Mouse (Mus musculus) hindbrain, embryonic 13.5 days (tissue): ENCODE results near the gene Vmn1r203. TPM values are rescaled to one million over a fixed set of nuclear protein-coding genes. Genes with fewer than 3 reads are reported as not detected.
"Not testable (repeated sequence)": the region's sequence is repeated elsewhere in the genome, so short reads cannot be mapped to it uniquely, and the experiment has no call there.

Experiments used
- ATAC-seq: fragments of 200-750 bp; cut with Nextera tagmentation; 2 replicates; pipeline ENCODE4 v1.8.0; 2017; ENCODE audit warnings: moderate TSS enrichment; ENCODE audit not compliant: low FRiP score
- H3K27ac ChIP-seq: fragments of 300-500 bp; sonication (generic); 2 replicates; pipeline ENCODE4 v1.5.1; 2015; ENCODE audit warnings: inconsistent platforms, mild to moderate bottlenecking, moderate library complexity
- H3K27me3 ChIP-seq: fragments of 300-500 bp; sonication (generic); 2 replicates; pipeline ENCODE4 v1.6.1; 2015; ENCODE audit warnings: mild to moderate bottlenecking, inconsistent platforms
- H3K36me3 ChIP-seq: fragments of 300-500 bp; sonication (generic); 2 replicates; pipeline ENCODE4 v1.6.1; 2015; ENCODE audit warnings: mild to moderate bottlenecking, inconsistent platforms
- H3K4me1 ChIP-seq: fragments of 300-500 bp; sonication (generic); replicated peaks from 2 replicates; pipeline ENCODE4 v1.6.1; 2015; ENCODE audit warnings: inconsistent platforms
- H3K4me2 ChIP-seq: fragments of 300-500 bp; sonication (generic); 2 replicates; pipeline ENCODE4 v1.6.1; 2015; ENCODE audit warnings: inconsistent platforms, mild to moderate bottlenecking, moderate library complexity
- H3K4me3 ChIP-seq: fragments of 300-500 bp; sonication (generic); 2 replicates; pipeline ENCODE4 v1.5.1; 2015; ENCODE audit warnings: mild to moderate bottlenecking, inconsistent platforms
- H3K9ac ChIP-seq: fragments of 300-500 bp; sonication (generic); 2 replicates; pipeline ENCODE4 v1.6.1; 2015; ENCODE audit warnings: mild to moderate bottlenecking, inconsistent platforms
- H3K9me3 ChIP-seq: fragments of 300-500 bp; sonication (generic); 2 replicates; pipeline ENCODE4 v1.6.1; 2016; ENCODE audit warnings: inconsistent platforms
- WGBS: fragments of 180-500 bp; shearing (Covaris S2); methylation state at CpG from one replicate; pipeline ENCODE4 v1.1.7; 2015; 5-methylcytosine and 5-hydroxymethylcytosine counted together
- polyA plus RNA-seq: library from polyadenylated mRNA; unstranded; fragments of >200 nt; fragmentation: Nextera tagmentation; extraction: Ambion mirVana; gene quantifications from 2 replicates; pipeline ENCODE4 v1.2.1, GENCODE M21; 2015

The Vmn1r203 gene
- polyA plus RNA-seq = not detected in 2 replicates

DNA sequence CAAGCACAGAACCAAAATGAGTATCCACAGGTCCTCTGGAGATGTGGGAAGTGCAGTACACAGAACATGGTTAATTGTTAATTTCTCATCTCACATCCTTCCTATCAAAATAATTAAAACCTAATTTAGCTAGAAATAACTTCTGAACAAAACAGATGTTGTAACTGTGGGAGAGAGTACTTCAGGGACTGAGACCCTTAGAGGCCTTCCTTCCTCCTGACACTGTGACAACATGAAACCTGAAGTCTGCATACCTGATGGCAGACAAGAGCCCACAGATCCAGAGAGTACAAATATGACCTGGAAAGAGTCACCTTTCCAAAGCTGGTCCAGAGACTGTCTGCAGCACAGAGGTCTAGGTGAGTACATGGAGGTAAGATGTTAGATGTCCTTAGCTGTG, at the start of gene Vmn1r203:
TSS of gene Vmn1r203 (plus strand) at position 301 of the 400 bp plus-strand sequence.
- Histone ChIP-seq H3K36me3 (no peaks in the 10 kb centered on the region), H3K9me3 (no peaks in the 10 kb centered on the region), H3K4me2 (no peak within 1 kb of the TSS), H3K4me1 (no peaks in the 10 kb centered on the region), H3K9ac (no peak within 1 kb of the TSS), H3K27me3 (no peaks in the 10 kb centered on the region), H3K4me3 (no peak within 1 kb of the TSS), H3K27ac (no peak within 1 kb of the TSS)
- no peak for ATAC-seq

DNA sequence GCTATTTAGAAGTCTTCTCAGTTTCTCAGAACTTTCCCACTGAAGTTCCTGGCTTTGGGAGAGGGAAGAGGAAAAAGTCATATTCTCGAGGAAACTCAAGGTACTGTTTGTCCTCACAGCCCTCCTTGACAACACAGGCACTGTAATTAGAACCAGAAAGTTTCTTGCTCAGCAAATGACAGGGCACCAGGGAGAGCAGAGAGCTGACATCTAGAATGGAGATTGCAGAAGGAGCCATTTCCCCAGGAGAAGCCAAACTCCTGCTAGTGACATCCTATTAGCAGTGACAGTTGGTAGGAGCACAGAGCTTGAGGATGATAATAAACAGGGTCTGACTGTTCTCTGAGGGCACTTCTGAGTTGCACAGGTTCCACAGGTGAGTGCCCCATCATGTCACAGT, 46.3 kb upstream of the Vmn1r203 start, which contains the start of gene Vmn1r201:
TSS of gene Vmn1r201 (plus strand) at position 301 of the 400 bp plus-strand sequence.
- no peak within 1 kb of the TSS for H3K27ac ChIP-seq
- WGBS = 71% methylated on average over 1 of the region's 1 CpGs
- no peak within 1 kb of the TSS for H3K9ac ChIP-seq
- H3K9me3 ChIP-seq = no peaks in the 10 kb centered on the region
- no peaks in the 10 kb centered on the region for H3K36me3 ChIP-seq
- H3K27me3 ChIP-seq = no peaks in the 10 kb centered on the region
- H3K4me3 ChIP-seq = no peak within 1 kb of the TSS
- no peak for ATAC-seq
- H3K4me2 ChIP-seq = no peak within 1 kb of the TSS
- H3K4me1 ChIP-seq = no peaks in the 10 kb centered on the region

DNA sequence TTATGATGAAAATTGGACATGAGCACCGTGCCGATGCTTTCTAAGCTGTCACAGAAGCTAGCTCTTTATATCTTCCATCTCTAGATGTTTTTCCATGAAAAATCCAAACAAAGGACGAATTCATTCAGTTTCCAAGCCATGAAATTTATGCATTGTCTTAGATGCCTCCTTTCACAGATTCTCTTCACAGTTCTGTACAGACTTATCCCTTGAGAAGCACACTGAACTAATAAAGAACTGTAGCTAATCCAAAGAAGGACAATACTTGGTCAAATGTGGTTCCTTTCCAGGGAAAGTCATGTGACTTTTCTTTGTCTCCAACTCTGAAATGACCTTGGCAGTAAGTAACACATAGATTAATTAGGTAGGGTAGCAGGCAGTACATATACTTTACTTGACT, 15.5 kb upstream of the Vmn1r203 start:
- Histone ChIP-seq H3K4me3 (no peak overlapping the region), H3K4me2 (no peak overlapping the region), H3K27ac (no peak overlapping the region), H3K4me1 (no peaks in the 10 kb centered on the region), H3K36me3 (no peaks in the 10 kb centered on the region), H3K27me3 (no peaks in the 10 kb centered on the region), H3K9me3 (no peaks in the 10 kb centered on the region), H3K9ac (no peak overlapping the region)
- no peak for ATAC-seq
- WGBS = 48% methylated on average over 3 of the region's 3 CpGs

DNA sequence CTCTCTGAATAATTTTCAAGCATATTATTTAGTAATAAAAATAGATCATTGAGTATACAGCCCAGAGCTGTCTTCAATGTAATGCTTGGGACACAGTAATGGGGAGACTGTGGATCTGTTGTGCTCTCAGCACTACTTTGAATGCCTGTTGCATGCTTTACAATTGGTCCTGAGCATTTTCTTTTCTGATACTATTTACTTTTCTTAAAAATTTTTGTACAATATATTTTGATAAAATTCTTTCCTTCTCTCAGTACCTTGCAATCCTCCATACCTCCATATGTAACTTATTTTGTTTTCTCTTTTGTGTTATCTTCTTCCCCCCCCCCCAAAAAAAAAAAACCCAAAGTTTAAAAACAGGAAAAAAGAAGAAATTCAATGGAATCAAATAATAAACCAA, 12.6 kb upstream of the Vmn1r203 start, which contains the start of gene Vmn1r202:
TSS of gene Vmn1r202 (minus strand) at position 101 of the 400 bp plus-strand sequence.
- no peak for ATAC-seq
- Histone ChIP-seq H3K9me3 (no peaks in the 10 kb centered on the region), H3K9ac (no peak within 1 kb of the TSS), H3K4me1 (no peaks in the 10 kb centered on the region), H3K36me3 (no peaks in the 10 kb centered on the region), H3K27ac (no peak within 1 kb of the TSS), H3K27me3 (no peaks in the 10 kb centered on the region), H3K4me2 (no peak within 1 kb of the TSS), H3K4me3 (no peak within 1 kb of the TSS)

DNA sequence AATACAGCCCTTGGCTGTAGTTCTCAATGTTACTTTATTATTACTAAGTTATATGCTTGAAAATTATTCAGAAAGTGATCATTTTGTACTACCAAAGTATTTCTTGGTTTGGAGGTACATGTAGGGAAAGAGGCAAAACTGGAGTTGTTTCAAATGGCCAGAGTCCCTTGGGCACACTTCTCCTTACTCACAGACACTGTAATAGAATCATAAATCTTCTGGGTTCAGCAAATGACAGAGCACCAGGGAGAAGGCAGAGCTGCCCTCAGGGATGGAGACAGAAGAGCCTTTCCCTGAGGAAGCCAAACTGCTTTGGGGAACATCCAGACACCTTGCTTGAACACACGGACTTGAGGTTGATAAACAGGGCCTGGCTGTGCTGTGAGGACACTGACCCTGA, 35.0 kb downstream of the Vmn1r203 start, which contains the start of gene Vmn1r204:
TSS of gene Vmn1r204 (plus strand) at position 301 of the 400 bp plus-strand sequence.
- H3K36me3 ChIP-seq, ATAC-seq, H3K27ac ChIP-seq, H3K9me3 ChIP-seq, H3K9ac ChIP-seq, H3K4me1 ChIP-seq, H3K4me3 ChIP-seq, H3K4me2 ChIP-seq, H3K27me3 ChIP-seq: not testable (repeated sequence)
- 81% methylated on average over 1 of the region's 1 CpGs for WGBS

DNA sequence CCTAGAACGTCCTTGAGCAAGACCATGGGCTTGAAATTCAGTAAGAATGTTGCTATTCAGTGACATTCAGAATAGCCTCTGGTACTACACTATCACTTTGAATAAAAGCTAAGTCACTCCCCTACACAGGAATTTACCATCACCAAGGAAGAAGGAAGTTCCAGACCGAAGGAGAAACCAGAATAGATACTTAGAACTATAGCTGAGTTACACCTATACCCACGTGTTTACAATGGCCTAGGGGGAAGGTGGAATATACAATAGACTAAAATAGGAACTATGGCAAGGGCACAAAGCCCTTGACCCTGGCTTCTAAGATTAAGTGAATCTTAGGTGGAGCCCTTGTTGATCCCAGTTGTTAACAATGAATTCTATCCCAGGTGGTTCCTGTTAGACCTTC, 57.0 kb downstream of the Vmn1r203 start:
- H3K9ac ChIP-seq, H3K4me1 ChIP-seq, H3K27me3 ChIP-seq, ATAC-seq, H3K4me2 ChIP-seq, H3K4me3 ChIP-seq, H3K36me3 ChIP-seq, H3K27ac ChIP-seq, H3K9me3 ChIP-seq: not testable (repeated sequence)
- WGBS = 84% methylated on average over 3 of the region's 3 CpGs

Other genes starting within 250 kb of the Vmn1r203 start
- gene Vmn1r195, start 247.6 kb upstream of the Vmn1r203 start, polyA plus RNA-seq = not detected in 2 replicates
- gene Vmn1r196, start 228.2 kb upstream of the Vmn1r203 start, polyA plus RNA-seq = not detected in 2 replicates
- gene Vmn1r197, start 193.5 kb upstream of the Vmn1r203 start, polyA plus RNA-seq = not detected in 2 replicates
- not detected in 2 replicates for gene Vmn1r198, start 167.8 kb upstream of the Vmn1r203 start, polyA plus RNA-seq
- not detected in 2 replicates for gene Vmn1r199, start 138.3 kb upstream of the Vmn1r203 start, polyA plus RNA-seq
- gene Vmn1r200, start 127.7 kb upstream of the Vmn1r203 start, polyA plus RNA-seq = not detected in 2 replicates
- gene Vmn1r201, start 46.2 kb upstream of the Vmn1r203 start, polyA plus RNA-seq = not detected in 2 replicates
- gene Vmn1r202, start 12.7 kb upstream of the Vmn1r203 start, polyA plus RNA-seq = not detected in 2 replicates
- not detected in 2 replicates for gene Vmn1r204, start 35.1 kb downstream of the Vmn1r203 start, polyA plus RNA-seq
- not detected in 2 replicates for gene Vmn1r205, start 74.9 kb downstream of the Vmn1r203 start, polyA plus RNA-seq
- gene Vmn1r206, start 106.1 kb downstream of the Vmn1r203 start, polyA plus RNA-seq = not detected in 2 replicates
- gene Vmn1r207-ps, start 211.5 kb downstream of the Vmn1r203 start, polyA plus RNA-seq = 0.04 TPM in 1 of 2 replicates, not detected in the other